Mouse (Mus musculus): Measurements from ENCODE around the gene Olfr1419. TPM values are rescaled to one million over a fixed set of nuclear protein-coding genes. Genes with fewer than 3 reads are reported as not detected.

Gene Olfr1419
- polyA plus RNA-seq, 1 experiment from 2014 or later, result not detected

Small RNAs within 50 kb of the gene (microRNA-seq; reads per million reads assigned to microRNA genes)
- 12.3 reads per million, percentile 27 among the genes with 10 or more reads in this experiment for gene Mir6994

Other genes with a start within 250 kb of the Olfr1419 start
- gene Ms4a3, start 234.3 kb downstream of the Olfr1419 start, polyA plus RNA-seq (2015; fragmentation: Nextera tagmentation; extraction: Ambion mirVana), result 14.7 and 15.1 TPM in 2 replicates
- 0.49 TPM in 1 of 2 replicates, not detected in the other for gene Oosp2, start 214.5 kb downstream of the Olfr1419 start, polyA plus RNA-seq (2015; fragmentation: Nextera tagmentation; extraction: Ambion mirVana)
- not detected in 2 replicates for gene Oosp1, start 184.0 kb downstream of the Olfr1419 start, polyA plus RNA-seq (2015; fragmentation: Nextera tagmentation; extraction: Ambion mirVana)
- not detected in 2 replicates for gene Oosp3, start 178.1 kb downstream of the Olfr1419 start, polyA plus RNA-seq (2015; fragmentation: Nextera tagmentation; extraction: Ambion mirVana)
- gene Gif, start 127.6 kb downstream of the Olfr1419 start, polyA plus RNA-seq (2015; fragmentation: Nextera tagmentation; extraction: Ambion mirVana), result not detected in 2 replicates
- gene Mrpl16, start 104.7 kb downstream of the Olfr1419 start, polyA plus RNA-seq (2015; fragmentation: Nextera tagmentation; extraction: Ambion mirVana), result 53.8 and 55.6 TPM in 2 replicates
- gene Stx3, start 55.7 kb downstream of the Olfr1419 start, polyA plus RNA-seq (2015; fragmentation: Nextera tagmentation; extraction: Ambion mirVana), result 1.9 and 2.0 TPM in 2 replicates
- gene Olfr1417, start 35.9 kb downstream of the Olfr1419 start, polyA plus RNA-seq (2015; fragmentation: Nextera tagmentation; extraction: Ambion mirVana), result not detected in 2 replicates
- gene Olfr1418, start 14.0 kb downstream of the Olfr1419 start, polyA plus RNA-seq (2015; fragmentation: Nextera tagmentation; extraction: Ambion mirVana), result not detected in 2 replicates
- gene Olfr1420, start 11.5 kb upstream of the Olfr1419 start, polyA plus RNA-seq (2015; fragmentation: Nextera tagmentation; extraction: Ambion mirVana), result not detected in 2 replicates
- gene Patl1, start 37.3 kb upstream of the Olfr1419 start, polyA plus RNA-seq (2015; fragmentation: Nextera tagmentation; extraction: Ambion mirVana), result 6.2 and 8.1 TPM in 2 replicates
- 2.2 and 2.4 TPM in 2 replicates for gene Osbp, start 90.8 kb upstream of the Olfr1419 start, polyA plus RNA-seq (2015; fragmentation: Nextera tagmentation; extraction: Ambion mirVana)
- 0.03 TPM in 1 of 2 replicates, not detected in the other for gene Olfr1423, start 166.2 kb upstream of the Olfr1419 start, polyA plus RNA-seq (2015; fragmentation: Nextera tagmentation; extraction: Ambion mirVana)
- not detected in 2 replicates for gene Olfr1424, start 187.6 kb upstream of the Olfr1419 start, polyA plus RNA-seq (2015; fragmentation: Nextera tagmentation; extraction: Ambion mirVana)
- not detected in 2 replicates for gene Olfr1425, start 202.6 kb upstream of the Olfr1419 start, polyA plus RNA-seq (2015; fragmentation: Nextera tagmentation; extraction: Ambion mirVana)
- gene Olfr1426, start 216.9 kb upstream of the Olfr1419 start, polyA plus RNA-seq (2015; fragmentation: Nextera tagmentation; extraction: Ambion mirVana), result not detected in 2 replicates
- not detected in 2 replicates for gene Olfr1427, start 228.2 kb upstream of the Olfr1419 start, polyA plus RNA-seq (2015; fragmentation: Nextera tagmentation; extraction: Ambion mirVana)
- not detected in 2 replicates for gene Olfr1428, start 240.8 kb upstream of the Olfr1419 start, polyA plus RNA-seq (2015; fragmentation: Nextera tagmentation; extraction: Ambion mirVana)
- not detected in 2 replicates for gene Olfr76, start 248.1 kb upstream of the Olfr1419 start, polyA plus RNA-seq (2015; fragmentation: Nextera tagmentation; extraction: Ambion mirVana)